Mouse (Mus musculus) C2C12 (cell line): ENCODE measurements at regions not wholly inside any gene's neighbourhood (a gene's known extent, or its start where the extent isn't known, plus 50 kb on each side); places are given as distances from the start of the nearest gene placed in this dataset.

ENCODE experiments used
- CEBPB ChIP-seq: IDR thresholded peaks from one replicate; pipeline ENCODE4 v1.6.1; 2011; ENCODE audit warnings: low read depth, mild to moderate bottlenecking, control low read depth, moderate library complexity
- CTCF ChIP-seq: IDR thresholded peaks from one replicate; pipeline ENCODE4 v1.5.1; 2011; ENCODE audit not compliant: control insufficient read depth, insufficient read depth, insufficient read length
- FOSL1 ChIP-seq: IDR thresholded peaks from one replicate; pipeline ENCODE4 v1.8.0; 2011; ENCODE audit warnings: mild to moderate bottlenecking, low read length; ENCODE audit not compliant: poor library complexity, insufficient read depth, severe bottlenecking
- MAX ChIP-seq: IDR thresholded peaks from one replicate; pipeline ENCODE4 v1.6.1; 2011; ENCODE audit warnings: mild to moderate bottlenecking, control low read depth
- MYOD1 ChIP-seq: IDR thresholded peaks from one replicate; pipeline ENCODE4 v1.6.1; 2011; ENCODE audit warnings: low read depth; ENCODE audit not compliant: control insufficient read depth, insufficient read length
- MYOG ChIP-seq: IDR thresholded peaks from one replicate; pipeline ENCODE4 v1.6.1; 2011; ENCODE audit not compliant: control insufficient read depth, insufficient read length; ENCODE audit errors: extremely low read depth
- USF1 ChIP-seq: IDR thresholded peaks from one replicate; pipeline ENCODE4 v1.6.1; 2011; ENCODE audit warnings: low read depth, mild to moderate bottlenecking, control low read depth, moderate library complexity

DNA sequence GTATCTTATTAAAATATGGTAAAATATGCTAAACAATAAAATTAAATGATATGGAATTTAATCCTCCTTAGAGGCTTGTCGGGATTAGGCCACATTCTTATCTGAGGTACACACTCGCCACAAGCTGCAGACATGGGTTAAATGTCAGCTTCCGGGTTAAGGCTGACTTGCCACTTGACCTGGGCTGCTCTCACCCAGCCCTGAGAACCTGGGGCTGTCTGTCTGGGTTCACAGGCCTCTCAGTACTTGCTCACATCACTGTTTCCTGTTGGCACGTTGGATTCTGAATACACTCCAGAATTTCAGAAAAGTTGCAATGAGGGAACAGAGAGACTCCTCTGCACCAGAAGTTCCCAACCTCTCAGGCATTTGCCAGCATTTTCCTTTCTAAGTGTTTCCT lies 465.9 kb downstream of the Ccdc171 start:
- no peak for TF ChIP-seq CTCF
- no peak for TF ChIP-seq MYOD1
- TF ChIP-seq USF1: no peak
- no peak for TF ChIP-seq MYOG
- TF ChIP-seq CEBPB: no peak
- no peak for TF ChIP-seq FOSL1
- TF ChIP-seq MAX: no peak
